Mouse (Mus musculus): Measurements from ENCODE around the gene Vsig10. TPM values are rescaled to one million over a fixed set of nuclear protein-coding genes. Genes with fewer than 3 reads are reported as not detected.

Gene Vsig10
- 3.9 TPM in 2 replicates for polyA plus RNA-seq (2014; fragmentation: Nextera tagmentation; extraction: Ambion mirVana)

GRCm38 (mm10) chr5:117318741-117319629, at the start of gene Vsig10:
TSS of gene Vsig10 (plus strand) at chr5:117319083.
- 0% methylated on average over 38 of the region's 81 CpGs for WGBS
- no peaks in the 10 kb centered on the region for H3K9me3 ChIP-seq (ENCODE audit: control insufficient read depth, low read length)
- H3K4me1 ChIP-seq (ENCODE audit: control insufficient read depth, insufficient read depth, low read length), result peaks cover 11% of the 10 kb centered on the region
- H3K4me3 ChIP-seq (ENCODE audit: low read depth, low read length), result peak within 1 kb of the TSS; percentile 67
- H3K9ac ChIP-seq (ENCODE audit: low read depth, low read length), result peak within 1 kb of the TSS; percentile 81
- peak within 1 kb of the TSS; percentile 79 for H3K27ac ChIP-seq (replicated peaks; ENCODE audit: low read depth, low read length)
- H3K36me3 ChIP-seq (ENCODE audit: control insufficient read depth, insufficient read depth, low read length), result no peaks in the 10 kb centered on the region
- ATAC-seq (ENCODE audit: low read depth) (peak; percentile 81), DNase-seq (ENCODE audit: low spot score) (peak; percentile 64)
- peak within 1 kb of the TSS; percentile 98 for H3K4me2 ChIP-seq (ENCODE audit: low read depth, low read length)
- no peaks in the 10 kb centered on the region for H3K27me3 ChIP-seq (replicated peaks; ENCODE audit: control insufficient read depth, insufficient read depth, low read length)

GRCm38 (mm10) chr5:117269395-117269794, 49.5 kb upstream of the Vsig10 start:
- no peaks in the 10 kb centered on the region for H3K27me3 ChIP-seq (replicated peaks; ENCODE audit: control insufficient read depth, insufficient read depth, low read length)
- 95% methylated on average over 12 of the region's 12 CpGs for WGBS
- H3K9me3 ChIP-seq (ENCODE audit: control insufficient read depth, low read length), result no peaks in the 10 kb centered on the region
- H3K4me2 ChIP-seq (ENCODE audit: low read depth, low read length), result no peak overlapping the region
- ATAC-seq (ENCODE audit: low read depth) (no peak), DNase-seq (ENCODE audit: low spot score) (no peak)
- no peak overlapping the region for H3K27ac ChIP-seq (replicated peaks; ENCODE audit: low read depth, low read length)
- no peaks in the 10 kb centered on the region for H3K36me3 ChIP-seq (ENCODE audit: control insufficient read depth, insufficient read depth, low read length)
- no peak overlapping the region for H3K4me3 ChIP-seq (ENCODE audit: low read depth, low read length)
- H3K9ac ChIP-seq (ENCODE audit: low read depth, low read length), result no peak overlapping the region
- H3K4me1 ChIP-seq (ENCODE audit: control insufficient read depth, insufficient read depth, low read length), result no peaks in the 10 kb centered on the region

- ATAC-seq (ENCODE audit: low read depth), result no peak
- H3K4me3 ChIP-seq (ENCODE audit: low read depth, low read length), result no peak overlapping the region
- 90% methylated on average over 14 of the region's 14 CpGs for WGBS
- no peak for DNase-seq (ENCODE audit: low spot score)
- H3K9me3 ChIP-seq (ENCODE audit: control insufficient read depth, low read length), result no peaks in the 10 kb centered on the region
- no peaks in the 10 kb centered on the region for H3K36me3 ChIP-seq (ENCODE audit: control insufficient read depth, insufficient read depth, low read length)
- no peak overlapping the region for H3K9ac ChIP-seq (ENCODE audit: low read depth, low read length)
- no peak overlapping the region for H3K4me2 ChIP-seq (ENCODE audit: low read depth, low read length)
- no peak overlapping the region for H3K27ac ChIP-seq (replicated peaks; ENCODE audit: low read depth, low read length)
- no peaks in the 10 kb centered on the region for H3K27me3 ChIP-seq (replicated peaks; ENCODE audit: control insufficient read depth, insufficient read depth, low read length)
- H3K4me1 ChIP-seq (ENCODE audit: control insufficient read depth, insufficient read depth, low read length), result no peaks in the 10 kb centered on the region
Measured at GRCm38 (mm10) chr5:117271945-117272344, 46.9 kb upstream of the Vsig10 start.

GRCm38 (mm10) chr5:117274817-117275216, 44.1 kb upstream of the Vsig10 start:
- no peak overlapping the region for H3K9ac ChIP-seq (ENCODE audit: low read depth, low read length)
- no peaks in the 10 kb centered on the region for H3K27me3 ChIP-seq (replicated peaks; ENCODE audit: control insufficient read depth, insufficient read depth, low read length)
- no peaks in the 10 kb centered on the region for H3K4me1 ChIP-seq (ENCODE audit: control insufficient read depth, insufficient read depth, low read length)
- ATAC-seq (ENCODE audit: low read depth), result no peak
- H3K36me3 ChIP-seq (ENCODE audit: control insufficient read depth, insufficient read depth, low read length), result no peaks in the 10 kb centered on the region
- no peaks in the 10 kb centered on the region for H3K9me3 ChIP-seq (ENCODE audit: control insufficient read depth, low read length)
- H3K27ac ChIP-seq (replicated peaks; ENCODE audit: low read depth, low read length), result no peak overlapping the region
- WGBS, result 71% methylated on average over 5 of the region's 5 CpGs
- no peak overlapping the region for H3K4me2 ChIP-seq (ENCODE audit: low read depth, low read length)
- no peak for DNase-seq (ENCODE audit: low spot score)
- no peak overlapping the region for H3K4me3 ChIP-seq (ENCODE audit: low read depth, low read length)

- peaks cover 18% of the 10 kb centered on the region for H3K36me3 ChIP-seq (ENCODE audit: control insufficient read depth, insufficient read depth, low read length)
- H3K9me3 ChIP-seq (ENCODE audit: control insufficient read depth, low read length), result no peaks in the 10 kb centered on the region
- H3K4me3 ChIP-seq (ENCODE audit: low read depth, low read length), result no peak overlapping the region
- H3K27ac ChIP-seq (replicated peaks; ENCODE audit: low read depth, low read length), result no peak overlapping the region
- H3K4me2 ChIP-seq (ENCODE audit: low read depth, low read length), result no peak overlapping the region
- no peak for DNase-seq (ENCODE audit: low spot score)
- ATAC-seq (ENCODE audit: low read depth), result no peak
- WGBS, result 91% methylated on average over 6 of the region's 6 CpGs
- H3K9ac ChIP-seq (ENCODE audit: low read depth, low read length), result no peak overlapping the region
- H3K27me3 ChIP-seq (replicated peaks; ENCODE audit: control insufficient read depth, insufficient read depth, low read length), result no peaks in the 10 kb centered on the region
- H3K4me1 ChIP-seq (ENCODE audit: control insufficient read depth, insufficient read depth, low read length), result no peaks in the 10 kb centered on the region
Measured at GRCm38 (mm10) chr5:117277784-117278183, 41.1 kb upstream of the Vsig10 start.

- DNase-seq (ENCODE audit: low spot score) (no peak), ATAC-seq (ENCODE audit: low read depth) (no peak)
Measured at GRCm38 (mm10) chr5:117278809-117279668, 39.8 kb upstream of the Vsig10 start.

GRCm38 (mm10) chr5:117279669-117280050, 39.2 kb upstream of the Vsig10 start:
- WGBS, result 79% methylated on average over 4 of the region's 4 CpGs
- no peak overlapping the region for H3K27ac ChIP-seq (replicated peaks; ENCODE audit: low read depth, low read length)
- H3K4me2 ChIP-seq (ENCODE audit: low read depth, low read length), result no peak overlapping the region
- H3K27me3 ChIP-seq (replicated peaks; ENCODE audit: control insufficient read depth, insufficient read depth, low read length), result no peaks in the 10 kb centered on the region
- H3K9ac ChIP-seq (ENCODE audit: low read depth, low read length), result no peak overlapping the region
- ATAC-seq (ENCODE audit: low read depth) (no peak), DNase-seq (ENCODE audit: low spot score) (no peak)
- peaks cover 33% of the 10 kb centered on the region for H3K36me3 ChIP-seq (ENCODE audit: control insufficient read depth, insufficient read depth, low read length)
- H3K4me1 ChIP-seq (ENCODE audit: control insufficient read depth, insufficient read depth, low read length), result no peaks in the 10 kb centered on the region
- H3K9me3 ChIP-seq (ENCODE audit: control insufficient read depth, low read length), result no peaks in the 10 kb centered on the region
- no peak overlapping the region for H3K4me3 ChIP-seq (ENCODE audit: low read depth, low read length)

More at GRCm38 (mm10) chr5:117278809-117279668, 39.8 kb upstream of the Vsig10 start:
- Histone ChIP-seq H3K27me3 (replicated peaks; ENCODE audit: control insufficient read depth, insufficient read depth, low read length) (no peaks in the 10 kb centered on the region), H3K4me1 (ENCODE audit: control insufficient read depth, insufficient read depth, low read length) (no peaks in the 10 kb centered on the region), H3K27ac (replicated peaks; ENCODE audit: low read depth, low read length) (no peak overlapping the region), H3K4me2 (ENCODE audit: low read depth, low read length) (no peak overlapping the region), H3K4me3 (ENCODE audit: low read depth, low read length) (no peak overlapping the region), H3K36me3 (ENCODE audit: control insufficient read depth, insufficient read depth, low read length) (peaks cover 27% of the 10 kb centered on the region), H3K9me3 (ENCODE audit: control insufficient read depth, low read length) (no peaks in the 10 kb centered on the region), H3K9ac (ENCODE audit: low read depth, low read length) (no peak overlapping the region)
- 83% methylated on average over 15 of the region's 15 CpGs for WGBS

- no peaks in the 10 kb centered on the region for H3K27me3 ChIP-seq (replicated peaks; ENCODE audit: control insufficient read depth, insufficient read depth, low read length)
- H3K4me2 ChIP-seq (ENCODE audit: low read depth, low read length), result no peak overlapping the region
- H3K9ac ChIP-seq (ENCODE audit: low read depth, low read length), result no peak overlapping the region
- no peak overlapping the region for H3K4me3 ChIP-seq (ENCODE audit: low read depth, low read length)
- peaks cover 45% of the 10 kb centered on the region for H3K36me3 ChIP-seq (ENCODE audit: control insufficient read depth, insufficient read depth, low read length)
- H3K27ac ChIP-seq (replicated peaks; ENCODE audit: low read depth, low read length), result no peak overlapping the region
- DNase-seq (ENCODE audit: low spot score) (no peak), ATAC-seq (ENCODE audit: low read depth) (no peak)
- no peaks in the 10 kb centered on the region for H3K9me3 ChIP-seq (ENCODE audit: control insufficient read depth, low read length)
- H3K4me1 ChIP-seq (ENCODE audit: control insufficient read depth, insufficient read depth, low read length), result peaks cover 9% of the 10 kb centered on the region
- WGBS, result 91% methylated on average over 10 of the region's 10 CpGs
Measured at GRCm38 (mm10) chr5:117281536-117281935, 37.3 kb upstream of the Vsig10 start.

Data from embryonic facial prominence, embryonic 14.5 days (tissue).